Mouse (Mus musculus): Measurements from ENCODE around the gene 9330159F19Rik.

GRCm38 (mm10) chr10:29211453-29211852, at the start of gene 9330159F19Rik:
- TF ChIP-seq POLR2A (IDR thresholded peaks at IDR 0.05; ENCODE audit: insufficient read depth, low read depth, low read length): no peak
- no peak for TF ChIP-seq CTCF (IDR thresholded peaks at IDR 0.05; ENCODE audit: insufficient read depth, low read depth, low read length)

All from olfactory bulb, adult 2 months (tissue).